Comparison of ENCODE assay signal across 23 mouse cellular contexts in genomic region chr11:54748891-54749290, GRCm38 (mm10). TPM values are rescaled to one million over a fixed set of nuclear protein-coding genes. Genes with fewer than 3 reads are reported as not detected.
DNase-seq lines count a peak whose midpoint lies in the region; ATAC-seq and TF ChIP-seq lines count a peak whose summit lies in the region.
"Had no signal": no experiment of that assay in that cellular context is flagged by ENCODE, and none has a peak within 500 bp of the region (broad histone marks: within the 10 kb centered on the region; RNA-seq: fewer than 3 reads in every experiment).

No protein-coding gene starts in this region.

- dilution Hi-C loops in CH12.LX (cut with MboI; ENCODE audit: extremely low pct_ligation_motif_present, extremely low pct_unique_long_range_greater_than_20kb, low sequenced_read_pairs): no loop called here

- H3K4me3 ChIP-seq in embryonic facial prominence, embryonic 14.5 days (ENCODE audit: low read depth, low read length): no peak overlapping the region
- H3K4me3 ChIP-seq in embryonic facial prominence, embryonic 10.5 days: no peak overlapping the region
- no peak overlapping the region for H3K4me3 ChIP-seq in CH12.LX (replicated peaks in 1 of 3; ENCODE audit: low read depth in 2 of 3, low read length in 2 of 3, poor library complexity in 1 of 3)
- H3K4me3 ChIP-seq in hindbrain, embryonic 12.5 days: no peak overlapping the region
- H3K4me3 ChIP-seq: embryonic facial prominence, embryonic 12.5 days; forebrain, embryonic 13.5 days; heart, embryonic 10.5 days; heart, embryonic 15.5 days had no signal

- ATAC-seq in embryonic facial prominence, embryonic 14.5 days (ENCODE audit: low read depth): no peak
- ATAC-seq in hindbrain, embryonic 12.5 days (ENCODE audit: low FRiP score): no peak
- ATAC-seq: forebrain, embryonic 13.5 days; forebrain, postnatal 0 days; intestine, embryonic 16.5 days had no signal

- H3K36me3 ChIP-seq in embryonic facial prominence, embryonic 14.5 days (ENCODE audit: control insufficient read depth, insufficient read depth, low read length): peaks cover 22% of the 10 kb centered on the region
- peaks cover 88% of the 10 kb centered on the region for H3K36me3 ChIP-seq in embryonic facial prominence, embryonic 10.5 days (replicated peaks)
- peaks cover 13 to 72% of the 10 kb centered on the region in 2 experiments for H3K36me3 ChIP-seq in CH12.LX (replicated peaks in 1 of 2; ENCODE audit: control insufficient read depth in 1 of 2, insufficient read depth in 1 of 2, low read length in 1 of 2)
- peaks cover 27% of the 10 kb centered on the region for H3K36me3 ChIP-seq in hindbrain, embryonic 12.5 days
- H3K36me3 ChIP-seq: heart, embryonic 15.5 days had no signal

- no peaks in the 10 kb centered on the region for H3K9me3 ChIP-seq in embryonic facial prominence, embryonic 14.5 days (ENCODE audit: control insufficient read depth, low read length)
- no peaks in the 10 kb centered on the region for H3K9me3 ChIP-seq in embryonic facial prominence, embryonic 10.5 days
- H3K9me3 ChIP-seq in CH12.LX (replicated peaks; ENCODE audit: low read length): peaks cover 4% of the 10 kb centered on the region
- H3K9me3 ChIP-seq in hindbrain, embryonic 12.5 days (replicated peaks): peaks cover 4% of the 10 kb centered on the region; the same call in 1 of the 2 replicates
- H3K9me3 ChIP-seq: embryonic facial prominence, embryonic 12.5 days; heart, embryonic 10.5 days; heart, embryonic 15.5 days had no signal

- H3K9ac ChIP-seq in embryonic facial prominence, embryonic 14.5 days (ENCODE audit: low read depth, low read length): no peak overlapping the region
- no peak overlapping the region for H3K9ac ChIP-seq in CH12.LX (ENCODE audit: insufficient read depth, low read depth)
- H3K9ac ChIP-seq in hindbrain, embryonic 12.5 days: no peak overlapping the region
- H3K9ac ChIP-seq: embryonic facial prominence, embryonic 12.5 days; forebrain, embryonic 13.5 days; forebrain, postnatal 0 days; heart, embryonic 15.5 days; hindbrain, embryonic 14.5 days had no signal

- peak; percentile 9 for DNase-seq in embryonic facial prominence, embryonic 14.5 days (ENCODE audit: low spot score)
- DNase-seq in embryonic facial prominence, embryonic 10.5 days (ENCODE audit: low spot score): no peak
- DNase-seq in 3134 (ENCODE audit: extremely low read depth, insufficient read length, low spot score) (peak; percentile 14), CH12.LX (ENCODE audit: extremely low read depth) (peak; percentile 58)
- DNase-seq in brain, adult 2 months (ENCODE audit: low read depth, low spot score): peak; percentile 68
- DNase-seq in adrenal gland, postnatal 25 days: no peak
- no peak for DNase-seq in B cell, adult 2 months
- DNase-seq: adrenal gland, postnatal 10 days; cerebellum, adult 2 months; cerebellum, postnatal 10 days; embryo, embryonic 11 days; forebrain, postnatal 0 days; gastrocnemius, postnatal 10 days; heart, adult 18-20 months; heart, postnatal 14 days; kidney, adult 2 months had no signal

- peak; percentile 8 for TF ChIP-seq RAD21 in CH12.LX (IDR thresholded peaks at IDR 0.05; ENCODE audit: low read depth, low read length)

- H3K4me1 ChIP-seq in embryonic facial prominence, embryonic 14.5 days (ENCODE audit: control insufficient read depth, insufficient read depth, low read length): no peaks in the 10 kb centered on the region
- H3K4me1 ChIP-seq in embryonic facial prominence, embryonic 10.5 days: no peaks in the 10 kb centered on the region
- H3K4me1 ChIP-seq in CH12.LX (ENCODE audit: control insufficient read depth in 1 of 2, insufficient read depth in 2 of 2): peaks cover 0 to 51% of the 10 kb centered on the region in 2 experiments; a peak in 3 of 4 replicates
- H3K4me1 ChIP-seq in hindbrain, embryonic 12.5 days: no peaks in the 10 kb centered on the region
- H3K4me1 ChIP-seq: embryonic facial prominence, embryonic 12.5 days had no signal

- no peak overlapping the region for H3K4me2 ChIP-seq in embryonic facial prominence, embryonic 14.5 days (ENCODE audit: low read depth, low read length)
- H3K4me2 ChIP-seq in CH12.LX (ENCODE audit: insufficient read depth, low read depth, poor library complexity, severe bottlenecking): no peak overlapping the region
- H3K4me2 ChIP-seq in hindbrain, embryonic 12.5 days (replicated peaks): no peak overlapping the region
- H3K4me2 ChIP-seq: embryonic facial prominence, embryonic 12.5 days; forebrain, embryonic 13.5 days; heart, embryonic 15.5 days; hindbrain, embryonic 14.5 days had no signal

- TF ChIP-seq CTCF in CH12.LX (conservative IDR thresholded peaks at IDR 0.05 in 1 of 2, IDR thresholded peaks at IDR 0.05 in 1 of 2; ENCODE audit: low read depth in 2 of 2, low read length in 2 of 2): no peak

- TF ChIP-seq POLR2A in CH12.LX (IDR thresholded peaks at IDR 0.05; ENCODE audit: low read depth, low read length): no peak

- H3K79me2 ChIP-seq in CH12.LX (replicated peaks; ENCODE audit: control insufficient read depth, extremely low read depth, insufficient read depth, poor library complexity, severe bottlenecking): peaks cover 22% of the 10 kb centered on the region

- no peak overlapping the region for H3K27ac ChIP-seq in embryonic facial prominence, embryonic 14.5 days (replicated peaks; ENCODE audit: low read depth, low read length)
- H3K27ac ChIP-seq in embryonic facial prominence, embryonic 10.5 days (replicated peaks): no peak overlapping the region
- H3K27ac ChIP-seq in CH12.LX (ENCODE audit: insufficient read depth, low read depth): no peak overlapping the region
- no peak overlapping the region for H3K27ac ChIP-seq in hindbrain, embryonic 12.5 days
- H3K27ac ChIP-seq: embryonic facial prominence, embryonic 12.5 days; forebrain, embryonic 13.5 days; heart, embryonic 10.5 days; heart, embryonic 15.5 days; hindbrain, embryonic 14.5 days had no signal

- no peak for TF ChIP-seq EP300 in CH12.LX (IDR thresholded peaks at IDR 0.05; ENCODE audit: low read length)

- H3K27me3 ChIP-seq in embryonic facial prominence, embryonic 14.5 days (replicated peaks; ENCODE audit: control insufficient read depth, insufficient read depth, low read length): no peaks in the 10 kb centered on the region
- no peaks in the 10 kb centered on the region for H3K27me3 ChIP-seq in embryonic facial prominence, embryonic 10.5 days (replicated peaks; ENCODE audit: low read depth, poor library complexity, severe bottlenecking)
- H3K27me3 ChIP-seq in CH12.LX (replicated peaks): no peaks in the 10 kb centered on the region
- no peaks in the 10 kb centered on the region for H3K27me3 ChIP-seq in hindbrain, embryonic 12.5 days
- H3K27me3 ChIP-seq: embryonic facial prominence, embryonic 12.5 days; forebrain, embryonic 13.5 days; heart, embryonic 15.5 days had no signal

- in situ Hi-C loops in CH12.LX (cut with MboI; ENCODE audit: low pct_ligation_motif_present, low pct_unique_long_range_greater_than_20kb, low sequenced_read_pairs): no loop called here

TF ChIP-seq in CH12.LX, 34 proteins besides CTCF, POLR2A, EP300 and RAD21:
- TF ChIP-seq PAX5 (IDR thresholded peaks at IDR 0.05; ENCODE audit: low read length) (no peak), POLR2AphosphoS2 (IDR thresholded peaks at IDR 0.05; ENCODE audit: low read depth, low read length) (no peak), RCOR1 (conservative IDR thresholded peaks at IDR 0.05; ENCODE audit: low read depth, low read length) (no peak), MXI1 (IDR thresholded peaks at IDR 0.05; ENCODE audit: low read depth, low read length) (no peak), USF2 (conservative IDR thresholded peaks at IDR 0.05; ENCODE audit: low read depth, low read length) (no peak), JUN (IDR thresholded peaks at IDR 0.05; ENCODE audit: insufficient read depth, low read depth, low read length) (peak; percentile 29; the same call in 1 of the 2 replicates), IRF4 (IDR thresholded peaks at IDR 0.05; ENCODE audit: low read depth, low read length) (no peak), E2F4 (IDR thresholded peaks at IDR 0.05; ENCODE audit: insufficient replicate concordance, low read depth, low read length) (no peak), ZKSCAN1 (IDR thresholded peaks at IDR 0.05; ENCODE audit: borderline replicate concordance, low read depth, low read length) (no peak), MEF2A (IDR thresholded peaks at IDR 0.05; ENCODE audit: borderline replicate concordance, low read depth, low read length) (peak; percentile 78; the same call in 1 of the 2 replicates), ZNF384 (IDR thresholded peaks at IDR 0.05; ENCODE audit: low read depth, low read length) (no peak), USF1 (IDR thresholded peaks at IDR 0.05; ENCODE audit: low read depth, low read length) (no peak), CHD2 (IDR thresholded peaks at IDR 0.05; ENCODE audit: low read length) (no peak), MAFK (IDR thresholded peaks at IDR 0.05; ENCODE audit: insufficient replicate concordance, low read length) (no peak), UBTF (IDR thresholded peaks at IDR 0.05; ENCODE audit: low read depth, low read length) (no peak)

RNA-seq across cellular contexts. Expression of gene Cdc42se2, which starts 38.6 kb away (rescaled TPM):
- 72.1 and 84.3 TPM in 2 replicates for polyA plus RNA-seq in embryonic facial prominence, embryonic 14.5 days (2014; fragmentation: Nextera tagmentation; extraction: Ambion mirVana)
- 144 and 160 TPM in 2 replicates for polyA plus RNA-seq in embryonic facial prominence, embryonic 10.5 days (2016; fragmentation: Nextera tagmentation; extraction: Ambion mirVana)
- total RNA-seq in CH12.LX (2012; rRNA removed): 97.9 and 99.1 TPM in 2 replicates
- total RNA-seq in CH12.LX (2014; rRNA removed): 215 and 227 TPM in 2 replicates
- 84.7 and 97.4 TPM in 2 replicates for polyA plus RNA-seq in CH12.LX (2012; ENCODE audit: insufficient read length, low read depth)
- 20.8 and 25.1 TPM in 2 replicates for total RNA-seq in adrenal gland, postnatal 25 days (2021)
- 198 and 205 TPM in 2 replicates for polyA plus RNA-seq in hindbrain, embryonic 12.5 days (2016; fragmentation: Nextera tagmentation; extraction: Ambion mirVana)

Comparison
In these comparisons a context has a peak if more than half of its experiments do, and no peak if none do; other contexts are left out.
1. DNase-seq: peak in embryonic facial prominence, embryonic 14.5 days (single experiment), 3134 (single experiment), CH12.LX (single experiment) and brain, adult 2 months (single experiment); none in embryonic facial prominence, embryonic 10.5 days (single experiment), adrenal gland, postnatal 25 days (single experiment) and B cell, adult 2 months (0 of 2).